Mouse (Mus musculus) spleen, postnatal 10 days (tissue): ENCODE results near the gene Stk11.

Experiments
- DNase-seq, 2 experiments: peaks; one replicate each; pipeline ENCODE4 v3.0.0; 2021 to 2022; ENCODE audit warnings: low spot score in 2 of 2

The Stk11 gene

DNA sequence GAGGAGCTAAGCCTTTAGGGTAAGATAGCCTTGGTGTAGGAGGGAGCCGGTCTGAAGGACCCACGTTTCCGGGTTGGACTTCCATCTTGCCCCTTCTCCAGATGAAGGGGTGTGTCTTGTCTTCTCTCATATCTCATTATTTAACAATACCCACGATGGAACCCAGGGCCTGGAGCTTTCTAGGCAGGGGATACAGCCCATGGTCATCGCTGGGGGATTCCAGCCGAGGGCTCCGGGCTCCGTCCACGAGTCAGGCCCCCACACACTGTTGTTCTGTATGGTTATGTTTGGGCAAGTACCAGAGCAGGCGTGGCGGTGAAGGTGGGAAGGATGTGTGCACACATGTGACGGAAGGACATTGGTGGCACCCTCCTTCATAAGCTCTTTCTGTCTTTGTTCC, 28.6 kb downstream of the Stk11 start:
- no peak for DNase-seq

DNA sequence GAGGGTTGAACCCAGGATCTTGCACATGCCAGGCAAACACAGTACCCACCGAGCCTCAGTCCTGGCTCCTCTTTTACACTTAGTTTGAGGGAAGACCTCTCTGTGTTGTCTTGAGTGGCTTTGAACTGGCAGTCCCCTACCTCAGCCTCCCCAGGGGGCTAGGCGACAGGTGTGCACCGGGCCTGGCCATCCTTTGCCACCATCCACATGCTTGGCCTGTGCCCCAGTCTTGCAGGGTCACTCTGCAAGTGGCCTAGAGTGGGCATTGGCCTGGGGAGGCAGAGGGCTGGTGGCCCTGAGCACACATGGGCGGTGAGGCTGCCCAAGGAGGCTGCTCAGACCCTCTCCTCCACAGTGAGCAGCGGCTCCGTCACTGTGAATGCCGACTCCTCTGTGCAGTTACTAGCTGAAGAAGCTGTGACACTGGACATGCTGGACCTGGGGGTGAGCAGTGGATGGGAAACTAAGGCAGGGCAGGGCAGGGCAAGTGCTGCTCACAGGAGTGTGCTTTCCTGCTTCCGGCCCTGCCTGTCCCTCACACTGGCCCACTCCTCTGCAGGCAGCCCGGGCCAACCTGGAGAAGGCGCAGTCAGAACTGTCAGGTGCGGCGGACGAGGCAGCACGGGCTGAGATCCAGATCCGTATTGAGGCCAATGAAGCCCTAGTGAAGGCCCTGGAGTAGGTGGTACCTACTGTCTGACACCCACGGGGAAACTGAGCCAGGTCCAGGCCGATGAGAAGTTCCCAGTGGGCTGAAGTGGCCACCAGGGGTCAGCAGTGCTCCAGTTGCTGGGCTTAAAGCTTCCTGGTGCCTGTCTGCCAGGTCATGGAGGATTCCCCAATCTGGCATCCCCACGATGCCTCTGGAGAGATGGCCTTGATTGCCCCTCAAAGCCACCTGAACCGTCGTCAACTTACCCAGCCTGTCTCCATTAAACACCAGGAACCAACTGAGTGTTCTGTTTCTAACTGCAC, 29.5 kb downstream of the Stk11 start:
- DNase-seq, result peak; percentile 77 to 86

DNA sequence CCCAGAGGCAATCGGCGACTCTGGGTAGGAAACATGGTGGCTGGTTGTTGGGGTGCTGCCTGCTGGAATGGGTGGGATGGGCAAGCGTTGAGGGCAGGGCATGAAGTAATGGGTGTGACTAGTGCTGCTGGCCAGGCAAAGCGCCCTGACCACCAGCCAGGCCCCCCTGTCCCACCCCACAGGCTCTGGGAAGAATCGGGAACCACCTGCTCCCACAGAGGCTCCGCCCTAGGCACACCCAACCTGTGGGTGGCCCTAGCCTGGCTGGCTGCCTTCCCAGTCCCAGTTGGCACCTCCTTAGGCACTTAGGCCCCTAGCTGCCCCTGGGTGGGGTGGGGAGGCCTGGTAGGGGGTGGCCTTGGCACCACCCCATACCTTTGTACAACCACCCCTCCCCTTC, 30.3 kb downstream of the Stk11 start:
- peak in 1 of 2 experiments; percentile 77 for DNase-seq

DNA sequence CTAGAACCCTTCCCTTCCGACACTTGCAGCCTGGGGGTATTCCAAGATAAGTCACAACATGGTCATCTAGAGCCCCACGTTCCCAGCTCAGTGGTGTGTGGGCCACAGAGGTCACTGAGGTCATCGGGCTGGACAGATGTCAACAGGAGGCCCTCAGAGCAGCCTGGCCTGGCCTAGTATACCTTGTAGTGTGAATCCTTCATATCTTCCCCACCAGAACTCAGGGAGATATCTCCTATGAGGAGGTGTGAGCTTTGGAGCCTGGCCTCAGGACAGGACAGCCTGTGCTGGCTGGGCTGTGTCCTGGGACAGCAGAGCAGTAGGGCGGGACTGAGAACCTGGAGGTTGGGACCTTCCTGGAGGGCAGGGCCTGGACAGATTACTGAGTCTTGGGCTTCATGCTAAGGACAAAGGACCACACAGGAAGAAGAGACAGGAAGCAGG, 31.0 kb downstream of the Stk11 start:
- DNase-seq, result peak; percentile 32 to 53

DNA sequence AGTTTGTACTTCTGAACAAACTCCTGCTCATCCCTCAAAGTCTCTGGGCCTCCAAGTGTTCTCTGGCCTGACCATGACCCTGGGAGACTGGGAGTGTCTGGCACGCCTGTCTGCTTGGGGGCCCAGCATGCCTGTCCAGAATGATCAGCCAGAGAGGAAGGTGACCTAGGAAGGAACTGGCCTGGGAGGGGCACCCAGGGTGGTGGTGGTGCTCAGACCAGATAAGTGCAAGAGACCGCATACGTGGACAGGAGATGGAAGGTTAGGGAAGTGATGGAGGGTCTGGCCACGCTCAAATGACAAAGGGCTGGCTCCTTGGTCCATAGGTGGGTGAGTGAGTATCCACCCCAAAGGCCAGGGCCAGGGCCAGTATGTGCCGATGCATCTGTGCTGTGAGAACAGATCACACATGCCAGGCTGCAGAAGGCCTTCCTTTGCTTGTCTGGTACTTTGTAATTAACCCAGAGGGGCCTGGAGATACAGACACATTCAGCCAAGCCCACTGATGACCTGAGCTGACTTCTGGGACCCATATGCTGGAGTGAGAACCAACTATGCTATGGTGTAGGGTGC, 31.6 kb downstream of the Stk11 start:
- DNase-seq, result peak in 1 of 2 experiments; percentile 42

DNA sequence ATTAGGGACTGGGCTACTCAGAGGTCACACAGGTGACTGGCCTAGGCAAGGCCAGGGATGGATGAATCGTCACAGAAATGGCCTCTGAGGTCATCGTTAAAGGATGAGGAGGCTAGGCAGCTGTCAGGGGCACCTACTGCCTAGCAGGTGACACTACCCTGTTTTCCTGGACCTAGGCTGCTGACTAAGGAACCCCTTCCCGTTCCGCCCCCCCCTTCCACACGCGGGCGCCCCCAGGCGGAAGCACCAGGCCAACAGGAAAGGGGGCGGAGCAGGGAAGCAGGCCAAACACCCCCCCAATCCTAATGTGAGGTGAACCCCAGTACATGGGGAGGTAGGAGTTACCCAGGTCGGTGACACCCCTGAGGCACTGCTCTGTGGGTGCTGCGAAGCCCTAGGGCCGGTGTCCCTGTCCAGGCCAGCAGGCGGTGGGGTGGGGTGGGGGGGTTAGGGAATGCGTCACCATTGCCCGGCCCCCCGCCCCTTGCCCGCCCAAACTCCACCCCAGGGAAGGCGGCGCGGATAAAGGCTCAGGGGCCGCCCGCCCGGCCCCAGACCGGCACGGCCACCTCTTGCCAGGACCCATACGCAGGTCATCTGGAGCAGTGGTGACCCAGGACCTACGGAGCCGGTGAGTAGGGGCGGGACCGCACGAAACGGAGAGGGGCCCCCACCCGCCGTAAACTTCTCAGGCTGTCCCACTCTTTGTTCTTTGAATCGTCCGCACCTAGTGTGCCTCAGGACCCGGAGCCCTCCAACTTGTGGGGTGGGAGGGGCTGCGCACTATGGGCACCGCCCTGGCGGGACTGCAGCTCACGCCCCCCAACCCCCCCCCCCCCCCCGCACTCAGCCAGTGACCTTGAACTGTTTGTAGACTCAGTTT, 32.4 kb downstream of the Stk11 start, which contains the start of gene Midn:
TSS of gene Midn (plus strand) at position 554 of the 883 bp plus-strand sequence.
- peak; percentile 71 to 74 for DNase-seq

DNA sequence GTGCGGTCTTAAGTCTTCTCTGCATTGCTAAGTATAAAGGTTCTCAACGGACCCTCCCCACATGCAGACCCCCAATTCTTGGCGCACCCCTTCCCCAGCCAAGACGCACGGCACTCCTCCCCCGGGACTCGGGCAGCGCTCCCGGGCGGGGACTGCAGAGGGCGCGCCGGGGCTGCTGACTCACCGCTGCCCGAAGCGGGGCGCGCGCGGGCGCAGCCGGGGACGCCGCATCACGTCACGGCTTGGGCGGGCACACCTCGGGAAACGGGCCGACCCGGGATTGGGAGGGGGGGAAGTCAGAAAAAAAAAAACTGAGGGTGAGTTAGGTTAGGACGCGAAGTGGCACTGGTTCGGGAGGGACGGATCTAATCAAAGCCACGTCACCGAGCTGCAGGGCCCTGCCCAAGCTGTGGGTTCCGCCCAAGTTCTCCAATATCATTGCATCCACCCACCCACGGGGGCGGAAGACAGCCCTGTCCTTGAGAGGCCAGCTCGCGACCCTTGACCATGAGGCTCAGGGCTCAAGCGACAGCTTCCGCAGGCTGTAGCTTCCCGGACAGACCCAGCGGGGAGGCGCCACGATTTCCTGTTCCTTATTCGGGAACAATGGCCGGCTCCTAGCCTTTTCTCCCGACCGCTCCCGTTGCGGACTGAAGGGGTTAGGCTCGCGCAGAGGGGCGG, 33.1 kb downstream of the Stk11 start:
- peak; percentile 93 to 96 for DNase-seq

DNA sequence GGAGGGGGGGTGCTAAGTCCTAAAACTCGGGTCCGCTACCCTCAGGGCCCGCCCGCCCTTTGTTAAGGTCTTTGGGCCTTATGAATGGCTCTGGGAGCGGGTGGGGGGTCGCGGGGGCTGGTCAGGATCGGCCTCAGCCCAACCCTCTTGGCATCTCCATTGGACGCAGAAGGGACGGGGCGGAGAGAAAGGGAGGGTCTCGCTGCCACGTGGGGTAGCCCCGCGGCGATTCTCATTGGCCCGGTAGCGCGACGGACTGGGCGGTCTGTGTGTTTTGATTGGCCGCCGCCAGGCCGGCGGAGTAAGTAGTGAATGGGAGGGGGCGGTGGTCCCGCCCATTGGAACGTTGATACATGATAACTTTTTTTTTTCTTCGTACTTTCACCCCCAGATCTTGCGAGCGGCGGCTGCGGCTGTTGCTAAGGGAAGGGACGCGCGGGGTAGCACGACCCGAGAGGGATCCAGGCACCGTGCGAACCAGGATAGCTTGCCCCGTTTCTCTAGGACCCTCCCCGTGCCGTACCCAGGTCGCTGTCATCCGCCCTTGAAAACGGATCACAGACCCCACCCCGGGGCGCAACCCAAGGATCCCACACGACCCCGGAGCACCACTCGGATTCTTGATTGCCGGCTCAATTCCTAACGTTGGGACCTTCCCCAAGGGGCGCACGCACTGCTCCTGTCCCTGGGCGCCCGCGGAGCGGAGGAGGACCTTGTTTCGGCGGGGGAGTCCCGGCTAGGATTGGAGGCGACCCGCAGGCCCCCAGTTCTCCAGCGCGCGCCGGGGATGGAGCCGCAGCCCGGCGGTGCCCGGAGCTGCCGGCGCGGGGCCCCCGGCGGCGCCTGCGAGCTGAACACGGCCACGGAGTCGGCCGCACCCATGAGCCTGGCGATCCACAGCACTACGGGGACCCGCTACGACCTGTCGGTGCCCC, 34.0 kb downstream of the Stk11 start:
- DNase-seq, result peak; percentile 86 to 94

DNA sequence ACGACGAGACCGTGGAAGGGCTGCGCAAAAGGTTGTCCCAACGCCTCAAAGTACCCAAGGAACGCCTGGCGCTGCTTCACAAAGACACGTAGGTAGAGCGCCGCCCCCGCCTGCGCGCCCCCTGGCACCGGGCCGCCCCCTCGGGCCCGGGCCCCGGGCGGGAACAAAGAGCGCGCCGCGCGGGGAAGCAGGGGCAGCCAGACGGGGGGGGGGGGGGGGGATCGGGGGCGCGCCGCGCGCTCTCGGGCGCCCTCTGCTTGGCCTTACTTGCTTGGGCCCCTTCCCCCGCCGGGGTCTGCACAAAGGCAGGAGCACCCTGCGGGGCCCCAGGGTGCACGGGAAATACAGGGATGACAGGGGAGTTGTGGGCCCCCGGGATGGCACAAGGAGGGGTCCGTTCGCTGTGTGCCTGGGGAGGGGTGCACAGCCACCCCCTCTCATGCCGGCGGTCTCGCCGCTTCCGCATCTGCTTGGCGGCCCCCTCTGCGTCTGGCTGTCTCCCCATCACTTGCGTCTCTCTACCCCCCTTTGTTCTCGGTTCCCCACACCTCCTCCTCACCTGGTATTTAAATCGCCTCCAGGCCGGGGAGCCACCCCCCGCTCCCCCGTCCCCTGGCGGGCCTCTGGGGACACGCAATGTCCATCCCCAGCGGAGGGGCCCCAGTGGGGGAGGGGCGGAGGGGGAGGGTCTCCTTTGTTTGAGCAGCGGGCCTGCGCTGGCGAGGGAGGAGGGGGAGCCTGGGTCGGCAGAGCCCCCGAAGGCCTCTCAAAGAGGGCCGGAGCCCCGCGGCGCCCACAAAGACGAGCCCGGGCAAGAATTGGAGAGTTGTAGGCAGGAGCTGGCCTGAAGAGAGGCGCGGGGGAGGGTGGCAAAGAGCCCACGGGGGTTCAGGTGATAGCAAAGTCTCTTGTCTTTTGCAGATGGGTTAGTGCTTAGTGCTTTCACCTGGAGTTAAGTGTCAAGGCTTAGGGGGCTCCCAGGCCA, 34.9 kb downstream of the Stk11 start:
- DNase-seq, result peak; percentile 71 to 73

DNA sequence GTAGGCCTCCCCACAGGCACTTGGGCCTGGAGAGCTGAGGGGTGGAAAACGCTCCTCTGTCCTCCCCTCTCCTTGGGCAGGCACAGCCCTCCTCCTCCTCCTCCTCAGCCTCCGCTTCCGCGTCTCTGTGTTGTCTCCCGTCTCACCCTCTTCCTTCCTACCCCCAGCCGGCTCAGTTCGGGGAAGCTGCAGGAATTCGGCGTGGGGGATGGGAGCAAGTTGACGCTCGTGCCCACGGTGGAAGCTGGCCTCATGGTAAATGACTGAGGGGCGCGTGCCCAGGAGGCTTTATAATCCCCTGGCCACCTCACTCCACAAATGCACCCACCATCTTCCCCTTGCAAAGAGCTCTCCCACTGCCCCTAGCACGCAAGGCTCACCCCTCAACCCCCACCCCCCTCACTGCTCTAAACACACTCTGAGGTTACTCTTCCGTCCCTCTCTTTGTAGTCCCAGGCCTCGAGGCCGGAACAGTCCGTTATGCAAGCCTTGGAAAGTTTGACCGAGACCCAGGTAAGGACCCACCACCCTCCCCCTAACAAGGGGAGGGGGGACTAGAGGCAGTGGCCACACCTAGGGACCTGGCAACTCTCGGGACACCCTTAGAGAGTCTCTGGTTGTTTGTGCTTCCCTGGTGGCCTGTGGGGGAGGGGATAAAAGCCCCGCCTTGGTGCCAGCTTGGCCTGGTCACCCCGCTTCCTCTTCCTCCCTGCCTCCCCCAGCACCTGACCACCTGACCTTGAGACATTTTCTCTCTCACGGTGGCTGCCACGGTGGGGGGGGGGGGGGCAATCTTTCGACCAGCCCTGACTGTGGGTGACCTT, 35.8 kb downstream of the Stk11 start:
- DNase-seq, result peak; percentile 63 to 73

DNA sequence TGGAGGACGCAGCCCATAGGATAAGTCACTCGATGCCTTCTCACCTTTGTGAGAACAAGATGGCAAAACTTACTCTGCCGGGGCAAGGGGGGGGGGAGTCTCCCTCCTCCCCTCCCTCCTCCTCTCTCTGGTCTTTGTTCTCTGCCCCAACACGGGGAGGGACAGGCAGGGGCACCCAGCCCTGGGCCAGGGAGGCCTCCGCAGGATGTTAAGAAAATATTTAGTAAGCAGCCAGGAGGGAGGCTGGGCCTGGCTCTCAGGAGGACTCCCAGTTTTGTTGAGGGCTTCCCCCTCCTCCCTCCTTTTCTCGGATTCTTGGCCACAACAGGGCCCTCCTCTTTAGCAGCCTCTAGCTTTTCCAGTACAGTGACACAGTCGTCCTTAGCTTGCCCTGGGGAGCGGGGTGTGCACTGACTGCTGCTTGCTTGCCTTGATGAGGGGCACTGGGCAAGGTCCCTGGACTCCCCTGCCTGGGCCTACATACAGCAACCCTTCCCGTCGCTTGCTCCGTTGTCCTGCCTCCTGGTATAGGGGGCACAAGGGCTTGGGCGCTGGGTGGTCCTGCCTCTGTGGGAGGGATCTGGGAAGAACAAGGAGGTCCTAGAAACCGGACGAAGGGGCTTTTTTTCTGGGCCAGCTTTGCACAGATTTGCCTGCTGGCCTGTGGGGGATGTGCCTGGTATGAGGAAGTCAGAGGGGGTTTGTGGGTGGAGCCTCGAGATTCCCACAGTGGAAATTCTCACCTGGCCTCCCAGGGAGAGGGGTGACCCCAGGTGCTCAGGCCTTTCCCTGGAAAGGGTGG, 36.7 kb downstream of the Stk11 start:
- peak; percentile 47 to 53 for DNase-seq

DNA sequence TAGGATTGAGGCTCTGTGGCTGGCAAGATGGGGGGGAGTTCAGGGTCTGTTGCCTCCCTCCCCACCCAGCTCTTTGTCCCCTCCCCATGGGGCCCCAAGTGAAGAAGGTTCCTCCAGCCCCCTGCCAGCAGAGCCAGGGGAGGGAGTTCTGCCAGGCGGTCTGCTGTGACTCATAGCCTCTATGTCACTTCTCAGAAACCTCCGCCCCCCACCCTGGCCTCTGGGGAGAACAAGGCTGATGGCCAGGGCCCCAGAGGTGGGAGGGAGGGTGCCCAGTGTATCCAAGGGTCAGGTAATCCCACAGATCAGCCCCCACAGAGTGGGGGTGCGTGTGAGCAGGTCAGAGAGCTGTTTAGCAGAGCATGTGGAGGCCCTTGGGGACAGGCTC, 37.3 kb downstream of the Stk11 start:
- peak in 1 of 2 experiments; percentile 57 for DNase-seq

DNA sequence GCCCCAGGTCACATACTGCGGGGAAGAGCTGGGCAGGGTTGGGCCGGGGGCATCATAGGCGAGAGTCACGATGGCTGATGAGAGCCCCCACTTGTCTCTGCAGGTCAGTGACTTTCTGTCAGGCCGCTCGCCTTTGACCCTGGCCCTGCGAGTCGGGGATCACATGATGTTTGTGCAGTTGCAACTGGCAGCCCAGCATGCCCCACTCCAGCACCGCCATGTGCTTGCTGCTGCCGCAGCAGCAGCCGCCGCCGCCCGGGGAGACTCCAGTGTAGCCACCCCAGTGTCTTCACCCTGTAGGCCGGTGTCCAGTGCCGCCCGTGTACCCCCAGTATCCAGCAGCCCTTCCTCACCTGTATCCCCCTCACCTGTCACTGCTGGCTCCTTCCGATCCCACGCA, 38.1 kb downstream of the Stk11 start:
- DNase-seq, result no peak

DNA sequence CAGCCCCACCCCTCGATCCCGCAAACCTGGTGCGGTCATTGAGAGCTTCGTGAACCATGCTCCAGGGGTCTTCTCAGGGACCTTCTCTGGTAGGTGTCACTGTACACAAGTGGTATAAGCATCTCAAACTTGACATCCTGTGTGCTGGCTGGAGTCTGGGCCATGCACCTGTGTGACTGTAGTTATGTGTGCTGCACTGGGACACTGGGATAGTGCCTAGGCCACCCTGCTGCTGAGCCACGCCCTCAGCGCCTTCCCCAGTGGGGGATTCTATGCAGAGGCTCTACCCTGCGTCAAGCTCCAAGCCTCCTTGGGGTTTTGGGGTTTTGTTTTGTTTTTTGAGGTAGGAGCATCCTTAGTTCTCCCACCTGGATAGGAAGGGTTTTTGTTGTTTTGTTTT, 38.8 kb downstream of the Stk11 start:
- DNase-seq, result no peak

DNA sequence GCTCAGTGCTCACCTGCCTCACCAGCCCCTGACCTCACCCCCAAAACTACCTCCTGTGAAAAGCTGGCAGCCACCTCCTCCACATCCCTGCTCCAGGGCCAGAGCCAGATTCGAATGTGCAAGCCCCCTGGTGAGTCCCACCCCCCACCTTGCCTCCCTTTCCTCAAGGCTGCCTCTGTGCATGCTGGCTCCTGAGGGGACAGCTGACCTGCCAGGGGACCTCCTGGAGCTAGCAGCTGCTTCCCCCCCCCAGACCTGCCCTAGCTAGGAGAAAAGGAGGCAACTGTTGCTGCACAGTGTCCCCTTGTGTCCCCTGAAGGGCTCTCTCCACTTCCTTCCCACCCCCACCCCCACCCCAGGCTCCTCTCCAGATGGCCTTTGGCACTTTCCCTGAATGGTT, 39.7 kb downstream of the Stk11 start:
- DNase-seq, result no peak

DNA sequence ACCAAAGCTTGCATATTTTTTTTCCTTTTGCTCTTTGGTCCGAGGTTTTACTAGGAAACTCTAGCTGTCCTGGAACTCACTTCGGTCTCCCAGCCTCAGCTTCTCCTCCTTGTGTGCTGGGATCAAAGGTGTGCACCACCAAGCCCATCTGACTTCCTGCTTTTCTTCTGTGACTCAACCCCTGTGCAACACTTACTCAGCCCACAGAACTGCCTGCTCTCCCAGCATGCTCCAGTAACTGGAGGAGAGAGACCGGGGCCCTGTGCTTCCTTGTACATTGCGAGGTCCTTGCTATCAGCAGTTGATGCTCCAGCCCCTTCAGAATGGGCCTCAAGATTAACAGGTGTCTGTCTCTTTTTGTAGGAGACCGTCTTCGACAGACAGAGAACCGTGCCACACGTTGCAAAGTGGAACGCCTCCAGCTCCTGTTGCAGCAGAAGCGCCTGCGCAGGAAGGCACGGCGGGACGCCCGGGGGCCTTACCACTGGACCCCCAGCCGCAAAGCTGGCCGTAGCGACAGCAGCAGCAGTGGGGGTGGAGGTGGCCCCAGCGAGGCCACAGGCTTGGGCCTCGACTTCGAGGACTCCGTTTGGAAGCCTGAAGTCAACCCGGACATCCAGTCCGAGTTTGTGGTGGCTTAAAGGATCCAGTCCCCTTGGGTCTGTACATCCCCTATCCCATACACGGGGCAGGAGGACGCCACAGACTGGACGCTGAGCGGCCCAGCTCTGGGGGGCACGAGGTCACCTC, 40.6 kb downstream of the Stk11 start:
- DNase-seq, result no peak

DNA sequence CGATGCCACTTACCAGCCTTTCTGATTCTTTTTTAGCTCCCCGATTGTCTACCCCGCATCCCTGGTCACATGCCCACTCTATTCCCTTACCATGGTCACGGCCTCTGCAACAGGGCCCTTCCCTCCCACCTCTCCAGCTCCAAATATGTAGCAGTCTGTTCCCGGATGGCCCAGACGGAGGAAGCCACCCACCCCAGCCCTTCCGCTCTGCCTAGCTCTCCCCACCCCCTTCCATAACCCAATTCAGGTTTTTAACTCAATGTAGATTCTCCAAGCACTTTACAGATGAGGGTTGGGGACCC, 41.1 kb downstream of the Stk11 start:
- no peak for DNase-seq
